Mouse (Mus musculus): ENCODE results near the gene Filip1.

Filip1 gene

GRCm38 (mm10) chr9:79979274-79979673, 33.4 kb downstream of the Filip1 start:
- DNase-seq (ENCODE audit: low spot score), result no peak

GRCm38 (mm10) chr9:79978228-79979024, 34.2 kb downstream of the Filip1 start:
- DNase-seq (ENCODE audit: low spot score), result no peak

- DNase-seq (ENCODE audit: low spot score), result no peak
Measured at GRCm38 (mm10) chr9:79977549-79977971, 35.1 kb downstream of the Filip1 start.

- no peak for DNase-seq (ENCODE audit: low spot score)
Measured at GRCm38 (mm10) chr9:79976789-79977188, 35.9 kb downstream of the Filip1 start.

GRCm38 (mm10) chr9:79975121-79975520, 37.5 kb downstream of the Filip1 start:
- DNase-seq (ENCODE audit: low spot score), result no peak

GRCm38 (mm10) chr9:79973582-79973981, 39.1 kb downstream of the Filip1 start:
- DNase-seq (ENCODE audit: low spot score), result no peak

- DNase-seq (ENCODE audit: low spot score), result no peak
Measured at GRCm38 (mm10) chr9:79972705-79973104, 39.9 kb downstream of the Filip1 start.

GRCm38 (mm10) chr9:79971619-79972018, 41.0 kb downstream of the Filip1 start:
- DNase-seq (ENCODE audit: low spot score), result no peak

- DNase-seq (ENCODE audit: low spot score), result no peak
Measured at GRCm38 (mm10) chr9:79970659-79971118, 42.0 kb downstream of the Filip1 start.

GRCm38 (mm10) chr9:79969544-79969943, 43.1 kb downstream of the Filip1 start:
- DNase-seq (ENCODE audit: low spot score), result no peak

GRCm38 (mm10) chr9:79966711-79967487, 45.8 kb downstream of the Filip1 start:
- DNase-seq (ENCODE audit: low spot score), result no peak

- no peak for DNase-seq (ENCODE audit: low spot score)
Measured at GRCm38 (mm10) chr9:79965600-79966392, 46.9 kb downstream of the Filip1 start.

GRCm38 (mm10) chr9:79965003-79965402, 47.6 kb downstream of the Filip1 start:
- no peak for DNase-seq (ENCODE audit: low spot score)

- DNase-seq (ENCODE audit: low spot score), result no peak
Measured at GRCm38 (mm10) chr9:79961630-79962285, 50.9 kb downstream of the Filip1 start.

- no peak for DNase-seq (ENCODE audit: low spot score)
Measured at GRCm38 (mm10) chr9:79960453-79960852, 52.2 kb downstream of the Filip1 start.

GRCm38 (mm10) chr9:79958395-79958794, 54.3 kb downstream of the Filip1 start:
- no peak for DNase-seq (ENCODE audit: low spot score)

GRCm38 (mm10) chr9:79954944-79955343, 57.7 kb downstream of the Filip1 start:
- no peak for DNase-seq (ENCODE audit: low spot score)

GRCm38 (mm10) chr9:79951984-79952383, 60.7 kb downstream of the Filip1 start:
- DNase-seq (ENCODE audit: low spot score), result no peak

GRCm38 (mm10) chr9:79951339-79951738, 61.3 kb downstream of the Filip1 start:
- no peak for DNase-seq (ENCODE audit: low spot score)

GRCm38 (mm10) chr9:79950666-79951065, 62.0 kb downstream of the Filip1 start:
- no peak for DNase-seq (ENCODE audit: low spot score)

GRCm38 (mm10) chr9:79950038-79950437, 62.6 kb downstream of the Filip1 start:
- no peak for DNase-seq (ENCODE audit: low spot score)

GRCm38 (mm10) chr9:79948376-79948775, 64.3 kb downstream of the Filip1 start:
- DNase-seq (ENCODE audit: low spot score), result no peak

All from layer of hippocampus, adult 9-10 months (tissue).